Mouse (Mus musculus) gastrocnemius, postnatal 10 days (tissue): ENCODE results near the gene Bbs9. TPM values are rescaled to one million over a fixed set of nuclear protein-coding genes. Genes with fewer than 3 reads are reported as not detected.

Experiments used
- DNase-seq: peaks from one replicate; pipeline ENCODE4 v3.0.0; 2021; ENCODE audit warnings: mixed read lengths
- total RNA-seq, 2 experiments: library from RNA; stranded (reverse); gene quantifications; 2 replicates each; pipeline ENCODE4 v1.2.3; 2021

Bbs9 gene
- total RNA-seq, 2 experiments from 2014 or later, result 9.6 to 11.3 TPM

GRCm38 (mm10) chr9:22750779-22751545 lies 275.4 kb downstream of the Bbs9 start:
- peak; percentile 33 for DNase-seq

- DNase-seq, result no peak
Observed at GRCm38 (mm10) chr9:22751546-22751929, 276.0 kb downstream of the Bbs9 start.

GRCm38 (mm10) chr9:22754081-22754672 lies 278.7 kb downstream of the Bbs9 start:
- no peak for DNase-seq

- no peak for DNase-seq
Observed at GRCm38 (mm10) chr9:22758487-22758886, 283.0 kb downstream of the Bbs9 start.

GRCm38 (mm10) chr9:22759241-22759640 lies 283.7 kb downstream of the Bbs9 start:
- no peak for DNase-seq

- DNase-seq, result no peak
Observed at GRCm38 (mm10) chr9:22760376-22760775, 284.9 kb downstream of the Bbs9 start.

DNA sequence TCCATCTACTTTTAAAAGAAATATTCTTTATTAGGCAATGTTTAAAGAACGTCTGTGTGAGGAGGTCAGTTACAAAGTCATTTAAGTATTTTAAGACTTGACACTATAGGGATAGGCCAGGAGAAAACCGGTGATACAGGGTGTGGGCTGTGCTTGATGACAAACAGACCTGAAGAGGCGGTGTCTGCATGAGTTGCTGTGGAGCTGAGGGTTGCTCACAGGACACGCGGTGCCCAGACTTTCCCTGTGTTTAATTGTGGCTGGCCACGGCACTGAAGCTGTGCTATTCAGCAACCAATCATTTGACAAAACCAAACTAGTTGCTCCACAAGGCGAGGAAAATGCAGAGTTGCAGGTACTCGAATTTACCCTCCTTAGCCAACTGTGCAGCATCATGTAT lies 286.0 kb downstream of the Bbs9 start:
- no peak for DNase-seq

DNA sequence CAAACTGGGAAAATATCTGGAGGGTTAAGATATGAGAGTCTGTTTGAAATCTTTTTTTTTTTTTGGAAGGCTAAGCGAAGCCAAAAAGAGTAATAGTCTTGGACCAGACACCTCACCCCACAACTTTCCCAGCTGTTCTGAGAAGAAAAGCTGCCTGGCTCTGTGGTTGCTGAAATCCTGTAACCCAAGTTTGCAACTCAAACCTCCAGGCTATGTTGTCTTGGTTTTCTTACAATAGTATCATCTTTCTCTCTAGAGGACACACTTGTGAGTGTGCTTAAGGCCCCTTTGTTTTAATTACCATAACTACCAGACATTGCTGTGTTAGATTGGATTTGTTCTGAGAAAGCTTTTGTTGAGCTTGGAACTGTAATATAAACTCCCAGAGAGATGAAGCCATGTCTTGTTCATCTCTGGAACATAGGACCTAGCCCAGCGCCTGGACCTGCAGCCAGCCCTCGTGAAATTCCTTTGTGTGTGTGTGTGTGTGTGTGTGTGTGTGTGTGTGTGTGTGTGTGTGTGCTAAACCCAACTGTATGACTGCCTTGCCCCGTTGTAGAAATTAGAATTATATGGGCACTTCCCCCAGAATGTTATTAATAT lies 290.2 kb downstream of the Bbs9 start:
- no peak for DNase-seq

GRCm38 (mm10) chr9:22767154-22767553 lies 291.6 kb downstream of the Bbs9 start:
- DNase-seq, result no peak

GRCm38 (mm10) chr9:22767860-22768259 lies 292.3 kb downstream of the Bbs9 start:
- DNase-seq, result no peak

DNA sequence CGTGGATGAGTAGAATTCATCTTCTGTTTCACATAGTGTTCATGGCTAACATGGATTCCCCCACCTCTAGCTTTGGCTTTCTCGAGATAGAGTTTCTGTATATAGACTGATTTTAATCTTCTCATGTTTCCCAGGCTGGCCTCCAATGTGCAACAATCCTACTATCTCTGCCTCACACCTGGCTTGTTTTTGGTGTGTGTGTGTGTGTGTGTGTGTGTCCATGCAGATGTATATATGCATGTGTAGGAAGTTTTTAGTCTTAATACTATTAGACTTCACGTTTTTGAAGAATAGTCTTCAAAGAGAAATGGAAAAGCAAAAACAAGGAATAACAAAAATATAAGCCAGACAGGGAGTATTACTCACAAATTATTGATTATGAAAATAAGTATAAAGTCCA lies 296.3 kb downstream of the Bbs9 start:
- no peak for DNase-seq

DNA sequence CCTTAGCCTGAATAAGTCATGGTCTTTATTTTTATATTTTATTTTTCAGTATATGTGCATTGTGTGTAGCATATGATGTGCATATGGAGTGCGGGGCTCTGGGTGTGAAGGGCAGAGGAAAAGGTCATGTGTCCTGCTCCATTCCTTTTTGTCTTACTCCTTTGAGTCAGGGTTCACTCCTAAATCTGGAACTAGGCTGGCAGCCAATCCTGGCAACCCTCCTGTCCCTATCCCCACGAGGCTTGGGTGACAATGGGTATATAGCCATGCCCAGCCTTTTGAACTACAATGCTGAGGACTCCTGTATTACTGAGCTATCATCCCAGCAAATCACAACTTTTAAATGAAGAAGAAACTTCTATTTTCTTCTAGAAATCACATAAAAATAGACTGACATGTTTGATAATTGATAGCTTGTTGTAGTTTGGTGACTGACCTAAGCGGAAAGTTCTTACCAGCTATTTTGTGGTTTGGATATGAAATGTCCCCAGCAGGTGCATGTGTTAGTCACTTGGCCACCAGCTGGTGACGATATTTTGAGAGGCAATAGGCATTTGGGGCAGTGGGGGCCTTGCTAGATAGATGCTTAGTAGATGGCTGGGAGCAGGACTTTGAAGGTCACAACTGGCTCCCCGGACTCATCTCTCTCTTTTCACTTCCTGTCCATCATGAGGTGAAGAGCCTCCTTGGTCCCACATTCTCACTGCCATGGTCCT lies 300.9 kb downstream of the Bbs9 start:
- DNase-seq, result no peak

- DNase-seq, result no peak
Observed at GRCm38 (mm10) chr9:22777425-22777824, 301.9 kb downstream of the Bbs9 start.

DNA sequence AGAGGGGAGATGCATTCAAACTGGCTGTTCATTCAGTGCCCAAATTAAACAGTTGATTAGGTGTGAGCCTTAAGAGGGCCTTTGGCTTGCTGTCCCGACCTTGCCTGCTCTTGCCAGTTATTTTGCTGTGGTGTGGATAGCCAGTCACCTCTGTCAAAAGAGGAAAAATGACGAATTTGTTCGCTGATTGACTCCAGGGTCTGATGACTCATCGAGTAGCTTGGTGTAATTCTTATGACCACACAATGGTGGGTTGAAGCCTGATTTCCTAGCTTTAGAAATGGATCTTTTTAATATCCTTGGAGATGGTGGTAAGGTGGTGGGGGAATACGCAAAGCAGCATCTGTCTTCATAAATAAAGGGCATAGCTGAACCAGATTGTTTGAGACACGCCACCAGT lies 304.1 kb downstream of the Bbs9 start:
- no peak for DNase-seq

DNA sequence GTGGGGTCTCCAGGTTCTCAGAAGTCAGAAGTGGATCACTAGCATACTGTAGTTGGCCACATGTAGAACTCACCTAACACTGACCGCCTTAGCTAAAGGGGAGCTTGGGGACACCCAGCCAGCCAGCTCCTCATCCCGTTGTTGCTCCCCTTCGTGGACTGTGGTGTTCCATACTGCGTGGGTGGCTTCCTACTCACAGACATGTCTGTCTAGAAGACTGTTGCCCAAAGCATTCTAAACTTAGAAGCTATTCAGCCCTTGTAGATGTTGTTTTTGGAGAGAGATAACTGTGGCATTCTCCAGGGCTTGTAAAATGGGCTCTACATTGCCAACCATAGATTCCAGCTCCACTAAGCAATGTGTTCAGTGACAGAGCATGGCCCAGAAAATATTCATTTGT lies 310.5 kb downstream of the Bbs9 start:
- no peak for DNase-seq

DNA sequence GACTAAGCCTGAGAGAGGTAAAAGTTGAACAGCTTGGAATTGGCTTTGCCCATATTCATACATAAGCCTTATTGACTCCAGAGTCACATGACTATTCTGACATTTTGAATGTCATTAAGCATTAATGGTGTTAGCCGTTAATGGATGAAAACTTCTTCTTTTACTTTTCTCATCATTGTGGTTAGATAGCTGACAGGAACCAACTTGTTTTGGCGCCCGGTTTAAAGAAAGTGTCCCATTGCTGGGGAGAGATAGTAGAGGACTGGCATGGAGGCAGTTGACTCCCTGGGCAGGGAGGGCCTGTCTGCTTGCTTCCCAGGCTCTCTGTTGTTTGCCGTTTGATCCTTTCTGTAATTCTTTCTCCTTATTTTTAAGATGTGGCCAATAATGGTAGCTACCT lies 312.9 kb downstream of the Bbs9 start:
- DNase-seq, result no peak

DNA sequence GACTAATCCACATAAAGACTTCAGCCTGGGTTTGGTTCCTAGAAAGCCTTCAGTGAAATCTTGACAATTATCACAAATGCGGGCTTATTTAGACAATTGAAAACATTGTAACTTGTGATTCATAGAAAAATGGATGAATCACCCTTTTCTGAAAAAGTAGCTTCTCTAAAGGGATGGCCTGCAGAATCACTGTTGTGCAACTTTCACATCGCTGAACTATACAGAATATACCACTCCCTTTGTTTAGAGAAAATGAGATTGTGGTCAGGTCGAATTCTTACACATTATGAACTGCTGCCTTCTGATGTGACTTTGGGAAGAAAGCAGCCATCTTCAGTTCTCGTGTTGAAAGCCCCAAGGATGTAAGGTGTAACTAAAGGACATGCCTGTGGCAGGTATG lies 313.3 kb downstream of the Bbs9 start:
- no peak for DNase-seq

- DNase-seq, result no peak
Observed at GRCm38 (mm10) chr9:22789380-22790168, 314.1 kb downstream of the Bbs9 start.

- DNase-seq, result no peak
Observed at GRCm38 (mm10) chr9:22791208-22791607, 315.7 kb downstream of the Bbs9 start.

- DNase-seq, result no peak
Observed at GRCm38 (mm10) chr9:22791750-22792149, 316.2 kb downstream of the Bbs9 start.

- no peak for DNase-seq
Observed at GRCm38 (mm10) chr9:22793698-22794097, 318.2 kb downstream of the Bbs9 start.

DNA sequence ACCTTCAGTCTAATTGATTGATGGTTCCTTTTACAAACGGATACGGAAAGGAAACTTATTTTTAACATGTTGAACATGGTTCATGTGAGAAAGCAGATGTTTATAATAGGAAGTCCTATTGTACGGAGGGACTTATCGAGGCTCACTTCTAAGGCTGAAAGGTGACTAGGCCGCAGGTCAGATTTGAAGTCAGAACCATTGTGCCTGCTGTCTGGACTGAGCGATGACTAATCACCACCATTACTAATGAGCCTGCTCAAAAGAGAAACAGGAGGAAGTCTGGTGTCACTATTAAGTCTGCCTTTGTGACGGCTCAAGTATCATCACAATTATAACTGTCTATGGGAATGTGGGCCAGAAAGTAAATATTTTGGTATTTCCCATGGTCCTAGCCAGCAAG lies 325.2 kb downstream of the Bbs9 start:
- DNase-seq, result no peak
